Mouse (Mus musculus) C2C12 (cell line): ENCODE measurements around the gene Col6a5.

Experiments
- CTCF ChIP-seq: IDR thresholded peaks from one replicate; pipeline ENCODE4 v1.5.1; 2011; ENCODE audit not compliant: control insufficient read depth, insufficient read depth, insufficient read length
- MAX ChIP-seq: IDR thresholded peaks from one replicate; pipeline ENCODE4 v1.6.1; 2011; ENCODE audit warnings: mild to moderate bottlenecking, control low read depth
- MYOD1 ChIP-seq: IDR thresholded peaks from one replicate; pipeline ENCODE4 v1.6.1; 2011; ENCODE audit warnings: low read depth; ENCODE audit not compliant: control insufficient read depth, insufficient read length
- USF1 ChIP-seq: IDR thresholded peaks from one replicate; pipeline ENCODE4 v1.6.1; 2011; ENCODE audit warnings: low read depth, mild to moderate bottlenecking, control low read depth, moderate library complexity

DNA sequence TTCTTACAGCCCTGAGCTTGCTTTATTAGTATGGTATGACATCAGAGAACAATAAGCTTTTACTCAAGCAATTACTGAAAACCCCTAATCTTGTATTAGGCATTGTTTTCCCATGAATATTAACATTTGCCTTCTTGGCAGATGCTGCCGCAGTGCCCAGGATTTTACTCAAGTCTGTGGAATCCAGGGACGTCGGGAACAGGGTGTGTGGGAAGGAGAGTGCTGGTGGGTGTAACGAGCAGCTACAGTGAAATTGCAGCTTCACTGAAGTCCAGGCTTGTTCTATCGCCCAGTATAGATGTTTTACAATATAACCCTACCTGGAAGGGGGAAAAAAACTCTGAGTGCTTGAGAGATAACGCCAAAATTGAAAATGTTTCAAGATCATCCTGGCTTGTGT, 32.0 kb upstream of the Col6a5 start:
- no peak for TF ChIP-seq CTCF
- TF ChIP-seq MAX, result no peak
- TF ChIP-seq MYOD1, result no peak
- no peak for TF ChIP-seq USF1
